In the genomic region with DNA sequence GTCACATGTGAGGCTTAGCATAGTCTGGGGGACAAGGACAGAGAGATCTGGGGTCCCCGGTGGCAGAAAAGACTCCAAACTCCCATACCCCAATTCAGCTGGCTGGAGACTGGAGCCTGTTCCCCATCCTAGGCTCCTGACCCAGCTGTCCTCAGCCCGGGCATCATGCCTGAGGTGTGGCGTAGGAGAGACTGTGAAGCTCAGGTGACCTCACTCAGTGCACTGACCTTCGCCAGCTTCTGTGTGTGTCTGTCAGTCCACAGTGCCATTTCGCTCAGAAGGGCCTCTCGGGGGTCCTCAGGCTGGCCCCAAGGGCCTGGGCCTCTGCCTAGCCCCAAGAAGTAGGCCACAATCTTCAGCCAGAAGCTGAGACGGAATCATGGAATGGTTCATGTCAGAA, we compare ENCODE assay signal across 11 mouse cellular contexts. TPM values are rescaled to one million over a fixed set of nuclear protein-coding genes. Genes with fewer than 3 reads are reported as not detected.
DNase-seq lines count a peak whose midpoint lies in the region; ATAC-seq and TF ChIP-seq lines count a peak whose summit lies in the region.
"Had no signal": no experiment of that assay in that cellular context is flagged by ENCODE, and none has a peak within 500 bp of the region (broad histone marks: within the 10 kb centered on the region; RNA-seq: fewer than 3 reads in every experiment).

No protein-coding gene starts in this region.

- H3K27me3 ChIP-seq in cerebellum, adult 2 months (ENCODE audit: control insufficient read depth, insufficient read depth, low read length): no peaks in the 10 kb centered on the region
- 0 out of 2 replicates have a peak, but pooled peaks cover 5% of the 10 kb centered on the region for H3K27me3 ChIP-seq in neural tube, embryonic 12.5 days (replicated peaks)

- no peak for DNase-seq in cerebellum, adult 2 months
- DNase-seq in cerebellum, adult 11 months: no peak
- DNase-seq in gastrocnemius, adult 2 months: peak; percentile 94
- peak; percentile 61 to 66 for DNase-seq in heart, postnatal 14 days
- no peak for DNase-seq in kidney, adult 8-10 months
- no peak for DNase-seq in thymus, postnatal 10 days (ENCODE audit: low spot score in 2 of 2)

- peaks cover 38% of the 10 kb centered on the region for H3K4me1 ChIP-seq in cerebellum, adult 2 months (ENCODE audit: control insufficient read depth, insufficient read depth, low read length)
- H3K4me1 ChIP-seq in neural tube, embryonic 12.5 days: peaks cover 60% of the 10 kb centered on the region

- H3K9ac ChIP-seq in neural tube, embryonic 12.5 days: peak overlapping the region; percentile 92
- H3K9ac ChIP-seq: lung, embryonic 15.5 days had no signal

- H3K27ac ChIP-seq in cerebellum, adult 2 months (ENCODE audit: insufficient read depth, low read length): peak overlapping the region; percentile 62
- H3K27ac ChIP-seq in gastrocnemius, adult 2 months: peak overlapping the region; percentile 100
- 0 out of 2 replicates have a peak overlapping the region, but pooled peaks have one; percentile 63 for H3K27ac ChIP-seq in neural tube, embryonic 12.5 days
- H3K27ac ChIP-seq: lung, embryonic 15.5 days had no signal

- intact Hi-C loops in gastrocnemius, adult 2 months (cut with DNase I): loop anchor here (10.0 kb wide), 1 partner anchor 1198 kb away; the partner anchor contains the start of genes Galt and Sigmar1
- intact Hi-C loops in heart, postnatal 14 days (cut with DNase I): no loop called here

- WGBS in cerebellum, adult 2 months: 59% methylated on average over 7 of the region's 7 CpGs
- 86% methylated on average over 7 of the region's 7 CpGs for WGBS in neural tube, embryonic 12.5 days

- TF ChIP-seq POLR2A in cerebellum, adult 2 months (IDR thresholded peaks at IDR 0.05; ENCODE audit: borderline replicate concordance, insufficient read depth, low read length): no peak

- no peak for ATAC-seq in neural tube, embryonic 12.5 days (ENCODE audit: low FRiP score, low read depth)
- no peak for ATAC-seq in inflammation-experienced regulatory T-cells, adult 6 months

- no peak overlapping the region for H3K4me3 ChIP-seq in cerebellum, adult 2 months (replicated peaks; ENCODE audit: insufficient read depth, low read depth, low read length)
- H3K4me3 ChIP-seq in gastrocnemius, adult 2 months: peak overlapping the region; percentile 93
- H3K4me3 ChIP-seq in neural tube, embryonic 12.5 days: peak overlapping the region; percentile 18; the same call in 1 of the 2 replicates
- H3K4me3 ChIP-seq: lung, embryonic 15.5 days had no signal

- no peak for TF ChIP-seq CTCF in cerebellum, adult 2 months (IDR thresholded peaks at IDR 0.05; ENCODE audit: borderline replicate concordance, insufficient read depth, low read depth, low read length)
- TF ChIP-seq CTCF in gastrocnemius, adult 2 months (IDR thresholded peaks at IDR 0.05): no peak

- H3K9me3 ChIP-seq in neural tube, embryonic 12.5 days: no peaks in the 10 kb centered on the region
- H3K9me3 ChIP-seq: lung, embryonic 15.5 days had no signal

- peak overlapping the region; percentile 89 for H3K4me2 ChIP-seq in neural tube, embryonic 12.5 days (replicated peaks)
- H3K4me2 ChIP-seq: lung, embryonic 15.5 days had no signal

- H3K36me3 ChIP-seq in neural tube, embryonic 12.5 days: peaks cover 25% of the 10 kb centered on the region

RNA-seq across cellular contexts. Expression of gene Dnajb5, which starts 2.9 kb away (rescaled TPM):
- 55.0 and 58.7 TPM in 2 replicates for polyA plus RNA-seq in cerebellum, adult 2 months (2012; rRNA removed)
- total RNA-seq in gastrocnemius, adult 2 months (2021): 100 to 1,000 TPM; 178 to 216 TPM
- total RNA-seq in heart, postnatal 14 days (2021): 10 to 100 TPM; 68.7 to 78.0 TPM
- polyA plus RNA-seq in neural tube, embryonic 12.5 days (2016; fragmentation: Nextera tagmentation; extraction: Ambion mirVana): 29.0 and 33.6 TPM in 2 replicates
- 1 to 10 TPM; 2.1 to 5.3 (median 2.3) TPM for polyA plus RNA-seq in inflammation-experienced regulatory T-cells, adult 6 months (2017; shearing (Covaris generic))

RNA-seq across cellular contexts. Expression of gene 1700022I11Rik, which starts 16.8 kb away (rescaled TPM):
- polyA plus RNA-seq in cerebellum, adult 2 months (2012; rRNA removed): not detected in 2 replicates
- total RNA-seq in gastrocnemius, adult 2 months (2021): not detected
- not detected for total RNA-seq in heart, postnatal 14 days (2021)
- polyA plus RNA-seq in neural tube, embryonic 12.5 days (2016; fragmentation: Nextera tagmentation; extraction: Ambion mirVana): 0.46 and 0.93 TPM in 2 replicates
- polyA plus RNA-seq in inflammation-experienced regulatory T-cells, adult 6 months (2017; shearing (Covaris generic)): 1 to 10 TPM in 1 of 3 experiments, under 1 TPM in 1, not detected in 1; 0.35 to 1.1 TPM
- total RNA-seq: heart, postnatal 36 days; left cerebral cortex, postnatal 14 days had no signal

RNA-seq across cellular contexts. Expression of gene Phf24, which starts 36.1 kb away (rescaled TPM):
- 79.9 and 84.1 TPM in 2 replicates for polyA plus RNA-seq in cerebellum, adult 2 months (2012; rRNA removed)
- 1 to 10 TPM in 1 of 2 experiments, under 1 TPM in 1; 0.41 to 1.3 TPM for total RNA-seq in gastrocnemius, adult 2 months (2021)
- 1 to 10 TPM; 6.0 to 8.4 TPM for total RNA-seq in heart, postnatal 14 days (2021)
- polyA plus RNA-seq in neural tube, embryonic 12.5 days (2016; fragmentation: Nextera tagmentation; extraction: Ambion mirVana): 10.9 and 11.4 TPM in 2 replicates
- polyA plus RNA-seq in inflammation-experienced regulatory T-cells, adult 6 months (2017; shearing (Covaris generic)): not detected

RNA-seq across cellular contexts. Expression of gene Vcp, which starts 47.7 kb away (rescaled TPM):
- polyA plus RNA-seq in cerebellum, adult 2 months (2012; rRNA removed): 196 and 200 TPM in 2 replicates
- total RNA-seq in gastrocnemius, adult 2 months (2021): 100 to 1,000 TPM; 229 to 272 TPM
- total RNA-seq in heart, postnatal 14 days (2021): 100 to 1,000 TPM; 285 to 286 TPM
- 631 and 640 TPM in 2 replicates for polyA plus RNA-seq in neural tube, embryonic 12.5 days (2016; fragmentation: Nextera tagmentation; extraction: Ambion mirVana)
- 100 to 1,000 TPM; 144 to 162 (median 154) TPM for polyA plus RNA-seq in inflammation-experienced regulatory T-cells, adult 6 months (2017; shearing (Covaris generic))

RNA-seq across cellular contexts. Expression of gene Fancg, which starts 57.7 kb away (rescaled TPM):
- polyA plus RNA-seq in cerebellum, adult 2 months (2012; rRNA removed): 36.2 and 36.7 TPM in 2 replicates
- total RNA-seq in gastrocnemius, adult 2 months (2021): 1 to 10 TPM in 1 of 2 experiments, under 1 TPM in 1; 0.84 to 1.2 TPM
- total RNA-seq in heart, postnatal 14 days (2021): 1 to 10 TPM; 4.7 to 4.8 TPM
- 17.4 and 20.9 TPM in 2 replicates for polyA plus RNA-seq in neural tube, embryonic 12.5 days (2016; fragmentation: Nextera tagmentation; extraction: Ambion mirVana)
- polyA plus RNA-seq in inflammation-experienced regulatory T-cells, adult 6 months (2017; shearing (Covaris generic)): 10 to 100 TPM; 22.9 to 41.7 (median 31.8) TPM

Comparison
In these comparisons a context has a peak if more than half of its experiments do, and no peak if none do; other contexts are left out.
1. DNase-seq: peak in gastrocnemius, adult 2 months (single experiment) and heart, postnatal 14 days (2 of 2); none in cerebellum, adult 2 months (0 of 2), cerebellum, adult 11 months (single experiment), kidney, adult 8-10 months (0 of 2) and thymus, postnatal 10 days (0 of 2).
2. Peak in every context shown above with its lines, with median percentiles within 50 percentile points of each other: H3K27ac ChIP-seq.